Mouse (Mus musculus) CH12.LX (cell line): ENCODE measurements around the gene Tmem114. TPM values are rescaled to one million over a fixed set of nuclear protein-coding genes. Genes with fewer than 3 reads are reported as not detected.
A peak's percentile ranks its signal among the peaks of the same experiment; 100 is the strongest.

Source experiments
- DNase-seq: peaks from one replicate; pipeline ENCODE4 v3.0.0-alpha.2; 2013; ENCODE audit errors: extremely low read depth
- H3K27ac ChIP-seq: 2 replicates; pipeline ENCODE4 v1.5.1; 2012; ENCODE audit warnings: low read depth, mild to moderate bottlenecking, control low read depth, moderate library complexity; ENCODE audit not compliant: insufficient read depth
- H3K27me3 ChIP-seq: replicated peaks from 2 replicates; pipeline ENCODE3; 2012; ENCODE audit warnings: inconsistent platforms
- H3K36me3 ChIP-seq, 2 experiments: replicated peaks in 1 of 2; 2 replicates each; pipeline versions ENCODE3 to v1.6.1; 2012; ENCODE audit warnings: inconsistent platforms in 1 of 2, low read length in 1 of 2, mild to moderate bottlenecking in 1 of 2, mixed read lengths in 1 of 2, moderate library complexity in 1 of 2; ENCODE audit not compliant: control insufficient read depth in 1 of 2, insufficient read depth in 1 of 2
- H3K4me1 ChIP-seq, 2 experiments: 2 replicates each; pipeline ENCODE4 v1.6.1; 2012; ENCODE audit warnings: inconsistent platforms in 1 of 2, moderate library complexity in 1 of 2; ENCODE audit not compliant: insufficient read depth in 2 of 2, control insufficient read depth in 1 of 2
- H3K4me2 ChIP-seq: 2 replicates; pipeline ENCODE4 v1.6.1; 2012; ENCODE audit warnings: low read depth, mild to moderate bottlenecking, control low read depth; ENCODE audit not compliant: poor library complexity, insufficient read depth, severe bottlenecking
- H3K4me3 ChIP-seq, 3 experiments: fragments of 150-350 bp in 1 of 3; sonication (generic) in 1 of 3; replicated peaks in 1 of 3; 2 replicates each; pipeline versions ENCODE3 to v1.5.1; 2011 to 2012; ENCODE audit warnings: low read depth in 2 of 3, low read length in 2 of 3, mild to moderate bottlenecking in 2 of 3, moderate library complexity in 2 of 3, control low read depth in 1 of 3, improper control_type of control experiment in 1 of 3, inconsistent platforms in 1 of 3, mixed read lengths in 1 of 3; ENCODE audit not compliant: poor library complexity in 1 of 3
- H3K79me2 ChIP-seq: replicated peaks from 2 replicates; pipeline ENCODE4 v1.6.1; 2012; ENCODE audit warnings: mild to moderate bottlenecking, moderate library complexity; ENCODE audit not compliant: control insufficient read depth, poor library complexity, insufficient read depth, severe bottlenecking; ENCODE audit errors: extremely low read depth
- H3K9ac ChIP-seq: 2 replicates; pipeline ENCODE4 v1.6.1; 2012; ENCODE audit warnings: low read depth, mild to moderate bottlenecking, control low read depth, moderate library complexity; ENCODE audit not compliant: insufficient read depth
- H3K9me3 ChIP-seq: replicated peaks from 2 replicates; pipeline ENCODE3; 2012; ENCODE audit warnings: low read length, inconsistent platforms, mixed read lengths
- CHD2 ChIP-seq: IDR thresholded peaks from 2 replicates; pipeline ENCODE4 v1.6.1; 2011; ENCODE audit warnings: low read length, improper control_type of control experiment
- E2F4 ChIP-seq: IDR thresholded peaks from 2 replicates; pipeline ENCODE4 v1.6.1; 2011; ENCODE audit warnings: low read depth, low read length, improper control_type of control experiment; ENCODE audit not compliant: insufficient replicate concordance
- ELF1 ChIP-seq: IDR thresholded peaks from 2 replicates; pipeline ENCODE4 v1.6.1; 2014; ENCODE audit warnings: low read depth, mild to moderate bottlenecking, inconsistent platforms, low read length, improper control_type of control experiment
- EP300 ChIP-seq: IDR thresholded peaks from 2 replicates; pipeline ENCODE4 v1.6.1; 2011; ENCODE audit warnings: low read length, improper control_type of control experiment
- ETS1 ChIP-seq: conservative IDR thresholded peaks from 2 replicates; pipeline ENCODE4 v1.6.1; 2012; ENCODE audit warnings: low read depth, mild to moderate bottlenecking, inconsistent platforms, low read length, improper control_type of control experiment, moderate library complexity
- HCFC1 ChIP-seq: IDR thresholded peaks from 2 replicates; pipeline ENCODE4 v1.6.1; 2012; ENCODE audit warnings: low read depth, mild to moderate bottlenecking, inconsistent platforms, low read length, improper control_type of control experiment
- IRF4 ChIP-seq: IDR thresholded peaks from 2 replicates; pipeline ENCODE4 v1.6.1; 2014; ENCODE audit warnings: low read depth, mild to moderate bottlenecking, inconsistent platforms, low read length, improper control_type of control experiment
- JUND ChIP-seq: conservative IDR thresholded peaks from 2 replicates; pipeline ENCODE4 v1.6.1; 2011; ENCODE audit warnings: low read depth, low read length, improper control_type of control experiment
- MEF2A ChIP-seq: IDR thresholded peaks from 2 replicates; pipeline ENCODE4 v1.6.1; 2014; ENCODE audit warnings: low read depth, mild to moderate bottlenecking, inconsistent platforms, low read length, improper control_type of control experiment, borderline replicate concordance
- PAX5 ChIP-seq: IDR thresholded peaks from 2 replicates; pipeline ENCODE4 v1.6.1; 2012; ENCODE audit warnings: low read length, inconsistent platforms, mixed read lengths
- RCOR1 ChIP-seq: conservative IDR thresholded peaks from 2 replicates; pipeline ENCODE4 v1.6.1; 2012; ENCODE audit warnings: low read depth, mild to moderate bottlenecking, inconsistent platforms, low read length, improper control_type of control experiment
- SIN3A ChIP-seq: IDR thresholded peaks from 2 replicates; pipeline ENCODE4 v1.6.1; 2012; ENCODE audit warnings: low read length, improper control_type of control experiment, inconsistent platforms
- SMC3 ChIP-seq: IDR thresholded peaks from 2 replicates; pipeline ENCODE4 v1.6.1; 2011; ENCODE audit warnings: low read depth, low read length, improper control_type of control experiment
- TCF12 ChIP-seq: IDR thresholded peaks from 2 replicates; pipeline ENCODE4 v1.6.1; 2014; ENCODE audit warnings: low read depth, mild to moderate bottlenecking, inconsistent platforms, low read length, improper control_type of control experiment
- ZNF384 ChIP-seq: IDR thresholded peaks from 2 replicates; pipeline ENCODE4 v1.6.1; 2012; ENCODE audit warnings: low read depth, low read length, improper control_type of control experiment, inconsistent platforms
- dilution Hi-C: fragments of 300-500 bp; cut with MboI; formaldehyde crosslinking; loops from 2 replicates; pipeline ENCODE4 v1.14.3; 2020; ENCODE audit warnings: low sequenced_read_pairs; ENCODE audit not compliant: extremely low pct_unique_long_range_greater_than_20kb, extremely low pct_ligation_motif_present
- in situ Hi-C: fragments of 300-500 bp; cut with MboI; formaldehyde crosslinking; loops from 3 replicates; pipeline ENCODE4 v1.14.3; 2019; ENCODE audit warnings: low sequenced_read_pairs, low pct_ligation_motif_present, low pct_unique_long_range_greater_than_20kb, mixed read lengths
- polyA plus RNA-seq: library from polyadenylated mRNA; unstranded; fragments of >175 nt; gene quantifications from 2 replicates; pipeline ENCODE4 v1.2.1, GENCODE M21; 2012; ENCODE audit warnings: low read depth; ENCODE audit not compliant: insufficient read length
- total RNA-seq, 2 experiments: library from RNA; depleted of rRNA; stranded (reverse); fragments of 300-350 nt in 1 of 2; fragments of >200 nt in 1 of 2; gene quantifications; 2 replicates each; pipeline ENCODE4 v1.2.3; 2012 to 2014

Gene Tmem114
- total and polyA plus RNA-seq, 3 experiments = not detected

DNA sequence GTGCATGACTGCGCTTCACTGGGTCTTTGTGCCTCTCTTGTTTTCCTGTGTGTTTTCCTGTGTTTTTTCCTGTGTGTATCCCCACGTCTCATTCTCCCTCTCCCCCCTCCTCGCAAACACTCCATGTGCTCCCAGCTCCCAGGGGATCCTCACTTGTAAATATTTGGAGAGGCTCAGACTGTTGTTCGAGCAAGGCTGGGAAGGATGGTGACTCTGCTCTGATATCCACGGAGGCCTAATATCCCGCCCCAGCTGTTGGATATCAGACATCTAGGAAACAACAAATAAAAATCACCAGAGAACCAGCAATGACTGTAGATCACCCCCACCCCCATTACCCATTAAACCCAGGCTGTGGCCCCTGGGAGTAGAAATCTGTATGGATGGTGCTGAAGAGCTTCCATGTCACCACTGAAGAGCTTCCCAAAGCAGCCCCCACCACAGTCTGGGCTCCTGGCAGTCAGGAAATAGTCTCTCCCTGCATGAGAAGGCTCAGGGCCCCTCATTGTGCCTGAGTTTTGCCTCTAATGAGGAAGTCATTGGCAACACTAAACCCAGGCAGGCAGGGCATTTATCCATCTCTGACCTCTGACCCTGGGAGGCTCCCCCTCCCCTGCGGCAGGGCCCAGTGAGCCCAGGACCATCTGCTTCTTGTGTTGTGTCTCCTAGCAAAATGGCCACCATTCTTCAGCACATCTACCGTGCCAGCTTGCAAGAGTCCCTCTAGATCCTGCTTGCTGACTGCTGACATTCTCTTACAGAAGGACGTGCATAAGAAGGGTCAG is 23.6 kb downstream of the Tmem114 start:
- Histone ChIP-seq H3K27me3 (peaks cover 68% of the 10 kb centered on the region), H3K79me2 (no peaks in the 10 kb centered on the region), H3K36me3 (no peaks in the 10 kb centered on the region), H3K4me2 (no peak overlapping the region), H3K27ac (no peak overlapping the region), H3K4me1 (peaks cover 6 to 11% of the 10 kb centered on the region in 2 experiments), H3K4me3 (no peak overlapping the region), H3K9me3 (no peaks in the 10 kb centered on the region), H3K9ac (no peak overlapping the region)
- no peak for TF ChIP-seq EP300
- no peak for TF ChIP-seq SMC3
- no peak for TF ChIP-seq PAX5
- TF ChIP-seq E2F4 = no peak
- TF ChIP-seq MEF2A = no peak
- TF ChIP-seq CHD2 = no peak
- no peak for TF ChIP-seq HCFC1
- no peak for TF ChIP-seq SIN3A
- in situ Hi-C loops (no loop called here), dilution Hi-C loops (no loop called here)
- no peak for DNase-seq

DNA sequence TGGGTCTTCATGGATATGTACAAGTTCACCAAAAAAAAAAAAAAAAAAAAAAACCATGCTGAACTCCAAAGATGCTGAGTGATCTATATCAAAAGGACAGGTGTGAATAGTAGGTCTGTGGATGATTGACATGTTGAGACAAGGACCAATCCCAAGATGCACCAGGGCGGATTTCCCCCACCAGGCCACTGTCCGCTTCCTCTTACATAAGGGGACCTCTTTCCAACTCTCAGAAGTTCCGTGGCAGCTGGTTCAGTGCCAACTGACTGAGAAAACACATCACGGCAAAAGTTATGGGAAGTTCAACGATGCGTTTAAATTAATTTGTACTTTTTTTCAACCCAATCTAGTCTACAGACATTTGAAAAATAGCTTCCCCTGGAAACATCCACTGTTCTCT is 25.1 kb downstream of the Tmem114 start:
- in situ Hi-C loops (no loop called here), dilution Hi-C loops (no loop called here)
- no peaks in the 10 kb centered on the region for H3K36me3 ChIP-seq
- no peak overlapping the region for H3K27ac ChIP-seq
- TF ChIP-seq ZNF384 (peak; percentile 78; the same call in 1 of the 2 replicates), TCF12 (peak; percentile 14; the same call in 1 of the 2 replicates), E2F4 (no peak), IRF4 (peak; percentile 56), HCFC1 (peak; percentile 44), ELF1 (peak; percentile 58), ETS1 (peak; percentile 53), RCOR1 (0 out of 2 replicates have a peak, but pooled peaks have one; percentile 17), JUND (no peak)
- H3K9me3 ChIP-seq = no peaks in the 10 kb centered on the region
- H3K9ac ChIP-seq = no peak overlapping the region
- peaks cover 66% of the 10 kb centered on the region for H3K27me3 ChIP-seq
- peak overlapping the region; percentile 13 for H3K4me2 ChIP-seq
- no peak overlapping the region for H3K4me3 ChIP-seq
- DNase-seq = peak; percentile 38
- no peaks in the 10 kb centered on the region for H3K79me2 ChIP-seq
- peaks cover 6 to 11% of the 10 kb centered on the region in 2 experiments for H3K4me1 ChIP-seq
